Mouse (Mus musculus) MN1 (cell line): ENCODE data around the gene Mical3.

Source experiments
- DNase-seq: peaks from one replicate; pipeline ENCODE4 v3.0.0-alpha.2; 2016; ENCODE audit warnings: low spot score

Mical3 gene

DNA sequence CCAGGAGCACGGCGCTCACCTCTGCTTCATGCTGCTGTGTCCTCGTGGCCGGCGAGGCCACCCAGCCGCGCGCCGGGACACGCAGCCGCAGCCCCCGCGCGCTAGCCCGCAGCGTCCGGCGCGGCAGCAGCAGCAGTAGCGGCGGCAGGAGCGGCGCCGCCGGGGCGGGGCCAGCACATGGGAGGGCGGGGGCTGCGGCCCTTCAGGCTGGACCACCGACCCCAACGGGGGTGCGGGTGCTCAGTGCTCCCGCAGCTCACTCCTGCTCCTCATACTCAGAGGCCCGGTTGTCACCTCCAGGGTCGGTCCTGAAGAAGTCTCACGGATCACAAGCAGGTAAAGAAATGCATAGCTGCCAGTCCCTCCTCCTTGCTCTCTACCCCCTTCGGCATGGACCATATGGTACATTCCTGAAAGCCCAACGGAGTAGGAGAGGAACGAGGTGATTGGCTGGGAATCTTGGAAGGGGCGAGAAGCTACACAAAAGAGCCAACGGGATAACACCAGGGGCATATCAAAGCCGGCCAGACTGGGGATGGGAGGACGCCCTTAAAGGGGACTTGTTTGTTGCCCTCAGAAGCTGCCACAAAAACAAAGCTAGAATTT, 20.7 kb downstream of the Mical3 start:
- DNase-seq: peak; percentile 95

DNA sequence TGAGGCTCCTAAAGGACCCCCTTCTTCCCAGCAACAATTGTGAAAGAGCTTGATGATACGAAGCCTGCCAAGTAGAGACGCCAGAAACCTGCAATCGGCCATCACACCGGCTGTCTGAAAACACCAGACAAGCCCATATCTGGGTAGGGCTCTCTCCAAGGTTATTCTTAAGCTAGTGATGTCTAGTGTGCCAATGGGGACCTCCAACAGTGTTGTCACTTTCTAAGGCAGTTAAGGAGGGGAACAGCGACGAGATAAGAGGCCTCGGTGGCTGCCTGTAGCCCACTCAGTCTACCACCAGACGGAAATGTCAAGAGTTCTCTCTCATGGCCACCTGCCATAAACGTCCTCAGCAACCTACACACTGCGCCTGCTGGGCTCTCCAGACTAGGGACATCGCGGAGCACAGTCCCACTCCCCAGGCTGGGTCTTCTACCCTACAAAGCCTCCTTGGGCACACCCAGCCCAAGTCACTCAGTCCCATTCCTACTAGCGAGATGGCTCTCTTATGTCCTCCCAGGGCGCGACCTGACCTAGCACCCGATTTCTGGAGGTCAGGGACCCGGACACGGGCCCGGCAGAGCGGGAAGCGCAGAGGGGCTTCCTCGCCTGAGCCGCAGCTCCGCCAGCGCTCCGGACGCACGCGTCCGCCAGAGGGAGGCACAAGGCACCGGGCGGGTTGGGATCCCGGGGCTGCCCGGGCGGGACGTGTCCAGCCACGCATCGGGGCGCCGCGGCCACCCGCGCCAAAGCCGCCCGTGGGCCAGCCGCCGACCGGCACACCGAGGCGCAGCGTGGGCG, 21.4 kb downstream of the Mical3 start:
- DNase-seq: peak; percentile 61

DNA sequence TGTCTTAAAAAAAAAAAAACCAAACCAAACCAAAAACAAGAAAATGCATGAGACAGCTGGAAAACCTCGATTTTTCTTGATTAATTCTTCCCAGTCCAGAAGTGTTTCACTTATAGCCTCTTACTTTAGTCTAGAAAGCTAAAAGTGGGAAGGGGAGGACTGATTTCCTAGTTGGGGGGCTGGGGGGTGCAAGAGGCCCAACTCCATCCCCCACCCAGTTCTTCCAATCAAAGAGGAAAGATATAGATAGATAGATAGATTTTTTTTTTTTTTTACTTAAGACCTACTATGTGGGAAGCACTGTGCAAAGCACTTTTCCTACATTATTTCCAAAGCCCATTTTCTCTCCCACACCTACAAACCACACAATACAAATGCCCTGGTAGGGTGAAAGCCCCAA, 22.7 kb downstream of the Mical3 start:
- DNase-seq: no peak

DNA sequence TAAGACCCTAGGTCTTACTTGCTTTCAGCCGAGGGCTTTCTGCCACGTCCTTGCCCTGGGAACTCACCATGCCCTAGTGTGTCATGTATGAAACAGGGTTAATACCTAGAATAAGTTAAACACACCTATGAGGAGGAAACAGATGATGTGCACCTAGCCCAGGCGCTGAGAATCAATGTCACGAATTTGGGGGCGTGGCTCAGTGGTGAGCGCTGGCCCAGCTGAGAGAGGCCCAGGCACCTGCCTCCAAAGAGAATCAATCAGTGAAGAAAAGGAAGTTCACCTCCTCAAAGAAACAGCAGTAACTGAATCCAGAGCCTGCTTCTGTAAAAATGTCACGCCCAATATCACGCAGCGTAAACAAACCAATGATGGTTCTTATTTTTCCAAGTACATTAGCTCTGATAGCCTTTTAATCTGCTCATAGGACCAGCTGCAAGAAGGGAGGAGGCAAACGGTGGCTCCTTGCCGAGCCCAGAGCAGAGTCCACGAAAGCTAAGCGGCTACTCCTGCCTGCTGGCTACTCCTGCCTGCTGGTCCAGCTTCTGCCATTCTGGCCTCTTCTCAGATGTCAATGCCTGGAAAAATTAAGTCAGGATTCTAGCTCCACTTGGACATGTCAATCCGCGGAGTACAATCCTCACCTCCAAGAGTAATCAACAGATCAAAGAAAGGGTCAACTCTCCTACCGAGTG, 23.9 kb downstream of the Mical3 start:
- DNase-seq: no peak

DNA sequence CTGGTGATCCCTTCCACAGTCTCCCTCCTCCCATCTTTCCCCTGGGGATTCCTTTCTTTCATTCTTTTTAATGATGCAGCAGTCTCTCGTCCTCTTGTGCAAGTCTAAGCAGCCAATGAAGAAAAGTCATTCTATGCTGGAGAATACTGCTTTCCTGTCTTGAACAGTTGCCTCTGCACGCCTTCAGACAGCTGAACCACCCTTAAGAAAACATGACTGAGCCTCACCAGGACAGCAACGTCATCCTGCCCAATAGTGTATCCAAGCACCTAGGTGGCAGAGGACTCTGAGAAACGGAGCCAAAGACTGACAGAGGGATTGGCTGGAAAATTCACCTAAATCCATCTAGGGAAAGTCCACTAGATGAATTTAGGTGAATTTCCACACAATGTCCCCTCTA, 25.1 kb downstream of the Mical3 start:
- no peak for DNase-seq

DNA sequence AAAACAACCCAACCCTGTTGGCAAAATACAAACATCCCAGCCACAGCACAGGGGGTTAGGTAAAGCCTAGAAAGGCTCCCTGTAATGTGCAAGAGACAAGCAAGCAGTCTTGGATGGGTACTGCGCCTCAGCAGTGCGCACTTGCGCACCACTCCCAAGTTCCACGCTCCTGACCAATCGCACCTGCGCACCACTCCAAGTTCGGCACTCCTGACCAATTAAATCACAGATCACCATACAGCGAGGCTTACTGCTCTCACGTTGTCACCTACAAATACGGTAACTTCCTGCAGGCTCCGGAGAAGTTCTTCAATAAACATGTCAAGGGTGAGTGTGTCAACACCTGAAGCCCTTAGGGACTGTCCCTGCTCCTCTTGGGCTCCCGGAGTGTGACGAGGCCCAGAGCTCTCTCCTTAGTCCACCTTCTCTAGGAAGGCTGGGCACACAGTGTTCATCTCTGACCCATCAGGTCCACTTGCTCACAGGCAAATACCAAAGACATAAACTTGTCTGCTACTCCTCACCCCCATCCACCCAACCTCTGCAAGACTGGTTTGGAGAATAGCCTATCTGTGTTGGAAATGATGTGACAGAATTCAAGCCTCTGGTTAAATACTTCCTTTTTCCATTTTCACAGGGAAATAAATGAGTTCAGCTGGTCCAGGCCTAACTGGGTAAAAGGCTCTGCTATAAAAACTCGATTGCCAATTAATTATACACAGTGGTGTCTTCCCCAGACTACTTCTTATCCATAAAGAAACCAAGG, 27.2 kb downstream of the Mical3 start:
- no peak for DNase-seq

DNA sequence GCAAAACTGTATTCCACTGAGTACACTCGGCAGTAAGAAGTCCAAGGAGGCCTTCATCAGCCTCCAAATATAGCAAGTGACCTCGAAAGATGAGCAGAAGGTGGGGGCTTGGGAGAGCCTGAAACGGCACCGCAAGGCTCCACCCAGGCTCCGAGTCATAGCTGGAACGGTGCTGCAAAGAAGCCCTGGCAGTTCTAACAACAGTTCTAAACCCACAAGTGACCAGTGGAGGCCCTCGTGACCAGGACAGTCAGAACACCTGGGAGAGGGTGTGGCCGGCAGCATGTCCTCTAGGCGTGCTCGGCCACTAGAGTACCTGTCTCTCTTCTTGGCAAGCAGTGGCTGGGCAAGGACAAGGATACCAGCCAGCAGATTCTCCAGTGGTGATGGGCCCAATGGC, 27.9 kb downstream of the Mical3 start:
- no peak for DNase-seq

DNA sequence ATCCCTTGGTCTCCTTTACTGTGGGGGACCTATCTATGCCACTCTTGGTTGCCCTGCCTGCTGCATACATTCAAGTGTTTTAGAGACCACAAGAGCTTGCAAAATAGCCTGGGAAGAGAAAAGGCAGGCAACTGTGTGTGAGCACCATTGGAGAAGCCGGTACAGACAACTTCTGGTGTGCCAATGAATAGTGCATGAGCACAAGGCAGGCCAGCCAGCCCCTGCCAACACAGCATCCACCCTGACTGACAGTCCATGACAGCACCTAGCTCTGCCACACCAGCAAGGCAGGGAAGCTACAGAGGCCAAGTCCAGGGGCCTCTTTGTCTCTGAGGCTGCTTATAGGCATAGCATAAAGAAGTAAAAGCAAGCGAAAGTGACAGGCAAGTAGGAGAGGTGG, 28.7 kb downstream of the Mical3 start:
- DNase-seq: no peak

DNA sequence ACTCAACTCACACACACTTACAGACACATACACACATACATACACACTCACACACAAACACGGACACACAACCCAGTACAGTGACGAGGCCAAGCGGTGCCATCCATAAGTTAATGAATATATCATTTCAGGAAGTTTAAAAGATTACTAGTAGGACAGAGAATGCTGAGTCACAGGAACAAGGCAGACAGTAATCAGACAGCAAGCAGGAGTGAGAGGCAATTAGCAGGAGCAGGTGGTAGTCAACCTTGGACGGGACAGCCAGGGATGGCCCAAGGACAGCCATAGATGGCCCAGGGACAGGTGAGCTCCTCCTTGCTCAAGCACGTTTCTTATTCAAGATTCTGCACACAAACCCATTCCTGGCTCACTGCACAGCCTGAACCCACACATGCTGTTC, 29.6 kb downstream of the Mical3 start:
- no peak for DNase-seq

DNA sequence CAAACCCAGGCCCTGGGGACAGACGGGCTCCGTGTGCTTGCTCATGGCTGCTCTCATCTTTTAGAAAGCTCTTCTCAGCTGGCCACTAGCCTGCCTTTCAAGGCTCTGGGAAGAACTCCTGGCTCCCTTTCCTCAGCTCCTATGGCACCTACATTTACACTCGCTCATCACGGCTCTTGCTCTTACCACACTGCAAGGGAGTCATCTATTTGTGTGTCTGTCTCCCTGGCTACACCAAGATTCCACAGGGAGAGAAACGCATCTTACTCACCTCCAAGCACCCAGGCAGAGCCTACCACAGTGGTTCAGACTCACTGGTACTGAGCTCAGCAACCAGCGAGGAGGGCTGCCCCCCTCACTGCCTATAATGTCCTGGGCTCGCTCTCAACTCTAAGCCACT, 31.0 kb downstream of the Mical3 start:
- DNase-seq: no peak

DNA sequence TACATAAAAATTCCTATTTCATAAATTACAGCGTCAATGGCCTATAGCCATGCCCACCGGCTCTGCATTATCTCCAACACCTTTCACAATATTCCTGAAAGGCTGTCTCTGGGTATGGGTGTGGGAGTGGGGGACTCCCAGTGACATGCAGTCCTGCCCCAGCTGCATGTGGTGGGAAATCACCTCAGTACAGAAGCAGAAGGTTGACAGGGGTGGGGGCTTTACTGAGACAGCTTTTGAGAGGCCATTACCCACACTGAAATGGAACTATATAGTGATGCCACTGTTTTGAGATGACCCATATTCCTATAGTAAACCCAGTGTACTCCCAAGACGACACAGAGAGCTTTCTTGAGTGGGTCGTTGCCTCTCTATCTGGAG, 31.6 kb downstream of the Mical3 start:
- DNase-seq: no peak

DNA sequence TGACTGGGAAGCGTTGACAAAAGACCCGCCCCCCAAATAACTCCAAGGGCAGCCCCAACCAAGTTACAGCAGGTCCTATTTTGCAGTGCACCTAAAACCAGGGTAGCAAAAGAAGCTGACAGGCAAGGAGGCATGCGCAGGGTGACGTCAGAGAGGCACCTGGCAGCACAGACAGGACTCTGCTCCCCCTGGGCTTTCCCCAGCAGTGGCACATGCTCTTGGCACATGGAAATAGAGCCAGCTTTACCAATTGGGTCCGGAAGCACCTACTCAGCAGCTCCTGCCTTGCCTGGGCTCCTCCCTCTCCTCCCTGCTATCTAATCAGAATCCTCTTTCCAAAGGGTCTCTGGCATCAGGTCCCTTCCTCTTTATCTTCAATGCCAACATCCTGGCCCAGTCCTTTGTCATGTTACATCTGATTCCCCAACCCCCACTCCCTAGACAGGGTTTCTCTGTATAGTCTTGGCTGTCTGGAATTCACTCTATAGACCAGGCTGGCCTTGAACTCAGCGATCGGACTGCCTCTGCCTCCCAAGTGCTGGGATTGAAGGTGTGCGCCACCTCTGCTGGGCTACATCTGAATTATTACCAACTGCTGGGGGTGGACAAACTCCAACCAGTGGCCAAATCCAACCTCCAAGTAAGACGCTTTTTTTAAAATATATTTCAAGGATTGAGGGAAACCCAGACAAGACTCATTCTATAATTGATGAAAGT, 32.1 kb downstream of the Mical3 start:
- DNase-seq: no peak

DNA sequence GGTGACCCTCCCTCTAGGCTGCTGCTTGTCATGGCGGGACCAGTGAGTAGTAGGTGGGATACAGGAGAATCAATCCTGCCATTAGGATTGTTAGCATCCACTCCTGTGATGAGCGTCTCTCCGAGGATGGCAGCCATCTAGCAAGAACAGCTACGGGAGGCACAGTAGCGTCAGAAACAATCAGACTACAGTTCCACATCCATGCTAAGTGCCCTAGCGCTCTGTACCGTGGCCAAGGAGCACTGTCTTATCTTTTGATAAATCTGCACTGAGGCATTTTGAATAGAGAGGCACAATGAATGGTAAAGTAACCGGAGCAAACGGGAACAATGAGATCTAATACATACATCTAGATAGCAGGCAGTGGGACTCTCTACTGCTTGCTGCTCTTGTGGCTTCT, 32.7 kb downstream of the Mical3 start:
- DNase-seq: no peak

DNA sequence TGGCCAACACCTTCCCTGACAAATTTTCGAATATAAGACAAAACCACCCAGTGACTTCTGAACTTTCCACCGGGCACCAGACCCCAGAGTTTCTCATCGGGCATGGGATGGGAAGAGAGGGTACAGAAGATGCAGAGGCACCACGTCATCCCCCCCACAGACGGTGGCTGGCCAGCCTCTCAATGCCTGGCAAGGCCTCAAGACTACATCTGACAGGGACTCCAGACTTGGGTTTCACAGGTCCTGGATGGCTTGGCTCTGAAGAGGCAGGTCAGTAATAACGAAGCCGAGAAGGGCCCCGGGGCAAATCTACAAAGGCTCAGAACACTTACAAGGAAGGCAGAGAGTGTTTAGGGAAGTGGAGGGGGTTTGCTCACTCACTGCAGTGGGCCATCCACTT, 33.9 kb downstream of the Mical3 start:
- no peak for DNase-seq

DNA sequence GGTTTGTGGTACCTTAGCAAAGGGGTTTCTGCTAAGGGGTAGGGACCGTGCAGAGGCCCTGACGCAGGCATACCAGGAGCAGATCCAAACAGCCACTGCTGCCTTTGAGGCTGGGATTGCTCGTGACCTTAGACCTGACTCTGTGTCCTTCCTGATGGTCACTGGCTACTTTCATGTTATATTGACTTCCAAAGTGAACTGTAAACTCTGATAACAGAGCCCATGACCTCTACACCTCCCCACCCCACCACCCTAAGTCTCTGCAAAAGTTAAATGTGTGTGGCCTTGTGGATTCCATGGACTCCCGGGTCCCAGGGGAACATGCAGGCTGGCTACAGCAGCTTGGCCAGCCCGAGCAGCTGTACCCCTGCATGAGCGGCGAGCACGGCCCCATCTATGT, 34.4 kb downstream of the Mical3 start:
- DNase-seq: no peak

DNA sequence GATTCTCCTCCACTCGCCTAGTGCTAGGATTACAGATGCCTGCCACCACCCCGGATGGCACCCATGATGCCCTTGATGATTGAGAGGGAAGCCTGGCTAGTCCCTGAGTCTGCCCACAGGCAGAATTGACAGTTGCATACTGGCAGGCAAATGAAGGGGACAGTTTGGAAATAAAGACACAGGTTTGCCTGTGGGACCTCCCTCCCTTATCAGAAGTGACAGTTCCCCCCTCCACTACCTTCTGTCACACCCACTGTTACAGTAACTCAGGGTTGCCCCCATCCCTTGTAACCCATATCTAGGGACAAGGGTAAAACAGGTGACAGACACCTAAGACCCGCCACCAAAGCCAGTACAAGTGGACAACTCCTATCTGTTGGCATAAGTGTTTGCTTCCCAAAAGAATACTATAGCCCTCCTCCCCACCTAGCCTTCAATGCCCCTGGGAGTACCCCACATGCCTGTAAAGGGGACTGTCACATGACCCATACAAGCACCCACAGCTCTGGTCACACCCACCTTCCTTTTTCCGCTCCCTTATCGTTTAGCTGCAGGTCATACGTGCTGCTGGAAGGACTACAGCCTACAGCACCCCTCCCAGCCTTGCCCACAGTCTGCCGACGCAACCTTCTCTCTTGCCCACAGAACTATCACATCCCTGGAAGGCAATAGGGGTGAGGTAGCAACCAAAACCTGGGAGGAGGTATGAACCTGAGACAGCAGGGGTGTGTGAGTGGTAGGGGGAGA, 37.0 kb downstream of the Mical3 start:
- no peak for DNase-seq

DNA sequence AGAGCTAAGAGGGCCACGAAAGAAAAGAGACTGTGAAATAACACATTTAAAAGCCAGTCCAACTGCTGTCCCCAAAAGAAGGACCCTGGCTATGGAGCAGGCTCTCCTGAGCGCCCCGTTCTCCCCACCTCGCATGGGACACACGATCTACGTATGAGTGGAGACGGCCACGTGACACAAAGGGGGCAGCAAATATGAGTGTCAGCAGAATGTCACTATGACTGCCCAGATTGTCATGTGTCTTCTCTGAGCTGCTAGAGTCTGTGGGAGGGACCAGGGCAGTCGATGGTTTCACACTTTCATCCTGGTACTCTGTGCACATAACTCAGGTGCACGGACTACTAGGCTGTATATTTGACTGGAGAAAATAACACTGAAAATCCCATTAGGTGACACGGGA, 40.0 kb downstream of the Mical3 start:
- no peak for DNase-seq

DNA sequence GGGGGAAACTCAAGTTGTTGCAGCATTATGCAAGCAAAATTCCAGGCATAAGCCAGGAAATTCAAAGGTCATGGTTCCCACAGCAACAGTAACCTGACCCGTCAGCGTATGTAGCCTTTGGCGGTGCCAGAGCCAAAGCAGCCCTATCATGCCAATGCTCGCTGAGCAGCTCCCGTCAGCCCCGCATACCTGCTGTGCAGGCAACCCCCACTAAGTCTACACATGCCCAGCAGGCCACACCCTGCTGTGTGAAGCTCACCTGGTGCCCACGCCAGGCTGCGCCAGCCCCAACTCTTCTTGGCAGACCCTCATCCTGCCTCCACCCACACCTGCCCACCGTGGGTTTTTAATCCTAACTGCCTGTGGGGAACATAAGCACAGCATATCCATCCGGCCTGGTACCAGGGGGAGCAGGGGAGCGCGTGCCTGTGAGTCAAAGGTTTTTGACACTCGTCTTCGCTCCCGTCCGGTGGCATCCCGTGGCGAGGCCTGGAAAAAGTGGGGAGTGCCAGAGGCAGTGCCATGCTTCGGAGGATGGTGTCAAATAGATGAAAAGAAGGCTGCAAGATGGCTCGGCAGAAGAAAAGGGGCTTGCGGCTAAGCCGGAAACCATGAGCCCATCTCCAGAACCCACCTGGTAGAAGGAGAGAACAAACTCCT, 43.1 kb downstream of the Mical3 start:
- DNase-seq: no peak

DNA sequence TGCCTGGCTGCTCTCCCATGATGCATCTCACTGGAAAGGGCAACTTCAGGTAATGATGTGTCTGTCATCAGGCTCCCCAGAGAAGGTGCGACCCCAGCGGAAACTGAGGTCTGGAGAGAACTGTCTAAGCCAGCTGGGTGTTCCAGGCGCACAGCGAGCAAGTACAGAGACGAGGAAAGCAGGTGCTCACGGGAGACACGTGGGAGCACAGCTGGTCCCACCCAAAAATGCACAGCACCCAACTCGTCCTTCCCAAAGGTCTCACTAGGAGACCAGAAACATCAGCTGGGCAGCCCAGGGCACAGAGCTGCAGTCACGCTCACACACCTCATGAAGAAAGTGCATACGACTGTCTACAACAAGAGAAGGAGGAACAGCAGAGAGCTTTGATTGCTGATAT, 43.7 kb downstream of the Mical3 start:
- DNase-seq: no peak

DNA sequence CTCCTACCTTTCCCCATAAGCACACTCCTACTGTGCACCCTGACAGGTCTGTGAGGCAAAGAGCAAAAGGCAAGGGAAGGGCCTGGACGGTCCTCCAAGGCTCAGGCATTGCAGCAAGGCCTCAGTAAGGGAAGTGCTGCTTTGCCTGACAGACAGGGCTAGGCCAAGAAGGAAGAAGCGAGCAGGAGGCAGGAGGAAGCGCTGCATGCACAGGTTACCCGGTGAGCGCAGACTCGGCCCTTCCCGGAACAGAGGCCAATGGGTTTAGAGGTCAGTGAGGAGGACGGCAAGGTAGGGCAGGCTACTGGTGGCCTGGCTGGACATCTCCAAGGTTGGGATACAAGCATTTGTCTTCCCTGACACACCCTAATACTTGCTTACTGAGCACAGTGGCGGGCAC, 44.6 kb downstream of the Mical3 start:
- DNase-seq: no peak

DNA sequence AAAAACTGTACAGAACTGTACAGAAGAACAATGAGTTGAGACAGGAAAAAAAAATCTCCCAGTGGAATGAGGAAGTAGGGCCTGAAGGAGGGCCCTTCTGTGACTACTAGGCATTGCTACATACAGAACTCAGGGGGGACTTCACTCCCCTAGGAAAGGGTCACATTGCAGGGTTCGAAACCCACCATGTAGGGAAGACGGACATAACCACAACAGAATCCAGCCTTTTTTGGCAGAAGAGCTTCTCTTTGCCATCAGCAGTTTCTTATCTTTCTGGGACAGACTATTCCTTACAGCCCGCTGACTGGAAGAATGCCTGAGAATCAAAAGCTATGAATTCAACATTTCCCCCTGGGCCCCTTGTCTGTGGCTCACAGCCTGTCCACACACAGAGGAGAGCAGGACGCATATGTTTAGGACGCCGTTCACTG, 46.7 kb downstream of the Mical3 start:
- no peak for DNase-seq
